Mouse (Mus musculus): ENCODE measurements around the gene Sorl1.

- TF ChIP-seq CTCF (conservative IDR thresholded peaks at IDR 0.05; ENCODE audit: insufficient read depth, insufficient read length, low read depth, low read length) = no peak
- no peak for TF ChIP-seq POLR2A (IDR thresholded peaks at IDR 0.05; ENCODE audit: low read depth, low read length)
Measured at GRCm38 (mm10) chr9:42056591-42056990, 67.5 kb downstream of the Sorl1 start.

Measured in kidney, adult 2 months (tissue).